Mouse (Mus musculus): Measurements from ENCODE around the gene Cgnl1.

Cgnl1 gene

DNA sequence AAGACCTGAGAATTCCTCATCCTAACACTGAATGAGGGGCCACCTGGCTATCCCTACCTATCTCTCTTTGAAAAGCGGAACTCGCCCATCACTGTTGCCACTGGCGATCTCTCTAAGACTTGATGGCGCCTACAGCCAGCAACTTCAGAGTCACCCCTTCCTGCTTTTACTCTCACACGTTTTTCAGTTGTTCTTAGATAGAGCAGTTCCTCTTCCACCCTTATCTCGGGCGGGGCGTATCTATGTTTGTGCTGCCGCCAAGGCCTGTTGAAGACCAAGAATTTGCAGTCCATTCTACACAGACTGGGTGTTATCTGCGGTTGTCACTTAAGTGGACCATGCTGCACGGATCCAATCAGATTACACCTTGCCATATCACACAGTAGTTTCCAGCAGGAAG lies 62.2 kb downstream of the Cgnl1 start:
- DNase-seq, result no peak

DNA sequence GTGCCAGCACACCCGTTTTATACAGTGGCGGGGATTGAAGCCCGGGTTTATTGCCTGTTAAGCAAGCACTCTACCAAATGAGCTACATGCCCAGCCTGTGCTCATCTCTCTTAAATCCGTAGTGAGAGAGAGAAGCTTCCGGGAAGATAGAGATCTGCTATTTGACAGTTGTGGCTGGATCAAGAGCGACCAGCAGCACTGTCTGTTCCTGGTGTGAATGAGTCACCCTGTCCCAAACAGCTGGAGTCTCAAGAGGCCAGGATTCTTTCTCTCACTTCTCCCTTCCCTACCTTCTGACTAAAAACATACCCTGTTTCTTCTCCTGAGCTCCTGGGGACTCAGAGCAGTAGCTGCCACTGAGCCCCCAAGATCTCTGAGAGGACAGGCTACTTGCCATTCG lies 63.4 kb downstream of the Cgnl1 start:
- DNase-seq, result no peak

DNA sequence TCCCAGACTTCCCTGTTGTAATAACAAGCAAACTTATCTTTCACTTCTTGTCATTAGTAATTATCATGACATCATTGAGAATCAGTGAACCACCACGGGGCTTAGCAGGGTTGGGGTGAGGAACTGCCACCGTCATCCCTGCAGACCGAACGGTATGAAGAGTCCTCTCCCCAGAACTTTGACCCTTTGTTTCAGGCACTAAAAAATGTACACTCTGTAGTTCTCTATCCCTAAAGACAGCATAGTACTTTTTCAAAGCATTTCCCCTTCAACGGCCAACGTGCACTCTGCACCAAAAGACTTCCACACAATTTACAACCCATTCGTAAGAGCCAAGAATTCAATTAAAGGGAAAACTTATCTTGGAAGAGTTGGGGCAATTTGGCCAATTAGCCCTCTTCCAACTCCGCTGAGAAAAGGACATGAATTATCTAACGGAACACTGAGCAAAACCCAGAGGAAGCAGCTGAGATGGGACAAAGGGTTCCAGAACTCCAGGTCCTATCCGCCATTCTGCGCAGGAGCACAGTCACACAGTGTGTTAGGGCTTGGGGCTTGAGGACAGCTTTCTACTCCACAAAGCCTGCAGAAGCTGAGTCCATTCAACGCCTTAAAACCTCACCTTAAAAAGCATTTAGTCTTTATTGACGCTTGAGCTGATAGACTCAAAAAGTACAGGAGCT lies 66.9 kb downstream of the Cgnl1 start:
- DNase-seq, result no peak

DNA sequence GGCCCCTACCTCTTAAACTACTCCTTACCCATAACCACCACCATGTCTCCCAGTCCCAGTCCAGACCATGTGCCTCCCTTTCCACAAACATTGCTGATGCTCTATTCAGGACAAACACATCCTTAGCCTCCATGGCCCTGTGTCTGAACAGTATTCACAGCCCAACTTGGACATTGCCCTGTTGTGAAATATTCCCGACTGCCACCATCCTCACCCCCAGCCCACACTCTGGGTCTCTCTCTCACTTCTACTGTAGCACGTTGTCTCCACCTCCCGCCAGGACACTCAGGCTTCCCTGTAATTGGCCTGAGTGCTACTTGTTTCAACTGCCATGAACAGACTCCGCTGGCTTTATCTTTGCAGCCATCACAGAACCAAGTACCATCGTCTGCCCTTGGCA lies 72.3 kb downstream of the Cgnl1 start:
- DNase-seq, result no peak

DNA sequence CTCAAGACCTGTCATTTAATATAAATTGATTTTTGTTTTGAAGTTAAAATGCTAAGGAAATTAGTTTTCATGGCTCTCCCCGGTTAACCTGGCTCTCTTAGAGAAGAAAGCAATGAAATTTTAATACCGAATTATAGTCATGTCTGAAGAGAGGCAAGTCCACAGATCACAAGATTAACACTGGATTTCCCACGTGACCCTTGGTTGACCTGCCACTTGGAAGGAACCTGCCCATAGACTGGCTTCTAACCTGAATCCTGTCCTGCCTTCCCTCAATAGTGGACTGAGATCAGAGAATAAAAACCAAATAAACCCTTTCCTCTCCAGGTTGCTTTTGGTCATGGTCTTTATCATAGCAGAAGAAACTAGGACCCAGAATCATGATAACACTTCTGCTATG lies 73.3 kb downstream of the Cgnl1 start:
- DNase-seq, result no peak

DNA sequence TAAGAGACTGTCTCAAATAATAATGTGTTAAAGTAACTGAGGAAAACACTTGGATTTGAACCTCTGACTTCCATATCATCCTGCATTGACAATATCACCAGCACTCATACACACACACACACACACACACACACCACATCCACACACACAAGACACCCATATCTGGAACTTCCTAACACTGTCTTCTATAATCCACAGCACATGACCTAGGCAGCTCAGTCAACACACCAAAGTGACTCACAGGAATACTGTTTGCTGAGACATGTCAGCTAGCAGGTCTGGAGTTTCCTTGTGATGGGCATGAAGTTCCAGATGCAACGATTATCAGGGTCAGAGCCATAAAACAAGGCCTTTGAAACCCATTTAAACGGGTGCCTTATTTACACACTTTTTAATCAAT lies 74.2 kb downstream of the Cgnl1 start:
- no peak for DNase-seq

DNA sequence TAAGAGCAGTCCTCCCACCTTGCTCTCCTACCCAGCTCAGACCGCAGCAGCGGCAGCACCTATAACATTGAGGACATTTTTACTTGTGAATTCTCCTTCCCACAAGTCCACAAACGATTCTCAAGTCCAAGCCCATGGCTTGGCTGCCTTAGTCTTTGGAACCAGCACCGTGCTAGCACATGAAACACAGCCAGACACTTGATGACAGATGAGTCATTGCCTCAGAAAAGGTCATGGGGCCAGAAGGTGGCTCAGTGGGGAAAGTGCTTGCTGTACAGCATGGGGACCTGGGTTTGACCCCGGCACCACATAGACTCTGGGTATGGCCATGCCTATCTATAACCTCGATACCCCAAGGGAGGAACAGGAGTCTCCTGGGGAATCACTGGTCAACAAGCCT lies 74.6 kb downstream of the Cgnl1 start:
- DNase-seq, result peak; percentile 15

DNA sequence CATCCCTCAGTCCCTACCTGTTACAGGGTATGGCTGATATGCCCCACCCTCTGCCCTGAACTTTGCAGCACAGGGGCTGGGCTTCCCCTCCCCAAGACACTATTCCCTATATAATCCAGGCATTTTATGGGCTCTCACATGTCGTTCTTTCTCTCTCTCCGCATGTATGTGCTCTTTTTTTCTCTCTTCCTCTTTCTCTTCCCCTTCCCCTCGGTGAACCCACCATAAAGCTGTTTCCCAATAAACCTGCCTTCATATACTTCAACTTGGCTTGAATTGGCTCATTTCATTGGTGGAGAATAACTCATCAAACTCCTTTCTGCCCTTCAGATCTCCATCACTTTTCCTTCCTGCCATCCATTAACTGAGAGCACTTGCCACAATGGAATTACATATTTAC lies 76.3 kb downstream of the Cgnl1 start:
- no peak for DNase-seq

DNA sequence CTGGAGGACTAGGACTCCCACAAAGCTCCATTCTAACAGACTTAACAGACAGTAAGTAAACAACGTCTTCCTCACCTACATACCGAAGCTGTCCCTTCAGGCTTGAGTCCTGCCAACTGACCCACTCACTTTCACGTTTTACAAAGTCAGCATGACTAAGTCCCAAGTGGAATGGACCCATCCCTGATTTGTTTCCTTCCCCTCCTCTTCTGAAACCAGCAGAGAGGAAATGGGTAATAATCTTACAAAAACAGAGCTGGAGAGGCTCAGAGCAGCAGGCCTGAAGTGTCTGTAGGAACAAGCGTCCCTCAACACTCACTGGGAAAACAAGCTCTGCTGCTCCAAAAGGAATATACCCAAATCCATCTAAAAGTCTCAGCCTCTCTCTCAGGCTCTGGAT lies 77.2 kb downstream of the Cgnl1 start:
- no peak for DNase-seq

DNA sequence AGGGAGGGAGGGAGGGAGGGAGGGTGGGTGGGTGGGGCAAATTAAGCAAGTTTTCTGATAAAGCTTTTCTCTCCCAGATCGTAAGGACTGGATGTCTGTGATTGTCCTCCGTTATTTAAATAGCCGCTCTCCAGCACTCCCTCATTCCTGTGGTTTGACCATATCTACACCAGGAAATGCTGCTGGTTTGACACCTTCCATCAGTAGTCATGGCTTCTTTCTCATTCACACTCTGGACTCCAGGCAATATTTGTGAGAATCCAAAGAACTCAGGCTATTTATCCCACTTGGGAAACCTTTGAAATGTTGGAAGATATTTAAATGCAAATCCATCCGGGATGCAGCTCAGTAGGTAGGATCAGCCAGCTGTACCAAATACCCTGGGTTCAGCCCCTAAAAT lies 77.6 kb downstream of the Cgnl1 start:
- no peak for DNase-seq

DNA sequence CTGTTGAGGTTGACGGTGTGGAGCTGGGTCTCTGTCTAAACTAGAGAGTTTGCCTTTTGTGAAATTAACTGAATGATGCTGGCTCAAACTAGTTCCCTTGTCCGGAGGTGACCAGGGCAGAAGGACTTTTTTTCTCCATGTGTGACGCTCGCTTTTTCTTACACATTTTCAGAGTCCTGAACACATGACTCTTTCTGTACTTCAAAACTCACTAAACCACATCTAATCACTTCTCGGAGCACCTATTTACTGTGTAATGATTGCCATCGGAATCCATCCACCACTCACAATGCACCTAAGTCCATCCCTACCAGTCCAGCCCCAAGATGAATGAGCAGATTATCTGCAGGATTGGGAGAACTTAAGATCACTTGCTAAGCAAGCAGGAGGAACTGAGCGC lies 79.2 kb downstream of the Cgnl1 start:
- no peak for DNase-seq

DNA sequence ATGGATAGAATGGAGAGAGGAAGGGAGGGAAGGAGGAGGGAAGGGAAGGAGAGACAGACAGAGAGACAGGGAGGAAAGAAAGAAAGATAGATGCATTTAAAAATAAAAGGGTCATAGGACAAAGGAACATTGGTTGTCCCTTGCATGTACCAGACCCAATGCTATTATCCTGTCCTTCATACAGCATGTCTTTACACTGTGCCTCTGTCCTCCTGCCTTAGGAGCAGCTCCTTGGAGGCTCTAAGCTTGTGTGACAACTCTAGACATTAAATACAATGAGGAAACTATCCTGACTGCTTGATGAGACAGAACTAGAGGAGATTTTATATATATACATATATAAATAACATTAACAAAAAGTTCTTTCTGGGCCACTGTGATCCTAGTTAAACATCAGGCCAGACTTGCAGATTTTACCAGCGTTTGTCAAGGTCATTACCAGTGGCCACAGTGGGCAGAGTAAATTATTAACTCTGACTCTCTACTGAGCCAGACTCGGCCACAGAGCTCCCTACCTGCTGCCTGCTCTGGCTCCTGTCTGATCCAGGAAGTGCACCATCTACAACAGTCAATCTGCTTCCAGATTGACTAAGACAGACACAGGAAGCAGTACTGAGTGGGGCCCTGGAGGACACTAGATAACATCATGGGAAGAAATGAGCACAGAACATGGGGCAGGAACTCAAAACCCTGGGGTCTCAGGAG lies 81.9 kb downstream of the Cgnl1 start:
- DNase-seq, result no peak

DNA sequence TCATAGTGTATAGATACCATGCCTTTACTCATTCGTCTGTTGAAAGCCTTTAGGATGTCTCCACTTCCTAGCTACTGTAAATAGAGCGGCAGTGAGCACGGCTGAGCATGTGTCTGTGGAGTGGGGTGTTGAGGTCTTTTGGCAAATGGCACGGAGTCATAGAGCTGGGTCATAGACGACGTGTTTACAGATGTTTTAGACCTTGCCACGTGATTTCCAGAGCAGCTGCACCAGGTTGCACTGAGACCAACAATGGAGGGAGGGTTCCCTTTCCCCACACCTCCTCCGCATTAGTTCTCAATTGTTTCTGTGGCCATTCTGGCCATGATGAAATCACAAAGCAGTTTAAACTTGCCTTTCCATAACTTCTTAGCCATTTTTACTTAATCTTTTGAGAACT lies 84.9 kb downstream of the Cgnl1 start:
- DNase-seq, result no peak

DNA sequence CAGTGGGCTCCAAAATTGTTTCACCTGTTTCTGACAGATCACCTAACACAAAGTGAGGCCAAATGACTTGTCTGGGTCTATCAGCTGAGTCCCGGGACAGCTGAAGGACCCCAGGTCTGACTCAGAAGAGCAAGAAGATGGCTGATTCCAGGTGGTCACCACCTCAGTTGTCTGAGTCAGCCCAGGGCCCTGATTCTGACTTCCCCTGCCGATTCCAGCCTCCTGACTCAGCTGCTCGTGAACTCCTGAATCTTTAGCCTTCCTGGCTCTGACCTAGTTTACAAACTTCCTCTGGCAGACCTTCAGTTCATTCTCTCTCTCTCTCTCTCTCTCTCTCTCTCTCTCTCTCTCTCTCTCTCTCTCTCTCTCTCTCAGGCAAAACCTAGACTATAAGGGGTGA lies 86.6 kb downstream of the Cgnl1 start:
- no peak for DNase-seq

DNA sequence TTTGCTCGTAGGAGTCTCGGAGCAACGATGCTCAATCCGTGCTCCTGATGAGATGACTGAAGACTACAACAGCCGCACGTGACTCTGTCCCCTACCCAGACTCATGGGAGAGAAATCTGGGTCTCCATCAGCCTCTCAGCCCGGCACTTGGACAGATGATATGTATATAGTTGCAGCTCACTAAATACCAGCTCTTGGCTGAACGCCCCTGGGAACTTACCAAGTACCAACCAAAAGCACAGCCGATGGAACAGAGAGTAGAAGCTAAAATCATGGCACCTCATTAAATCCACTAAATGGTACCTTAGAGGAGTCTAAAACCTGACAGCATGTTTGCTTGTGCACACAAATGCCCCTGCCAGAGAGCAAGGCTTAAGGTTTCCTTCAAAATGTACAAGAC lies 91.0 kb downstream of the Cgnl1 start:
- no peak for DNase-seq

DNA sequence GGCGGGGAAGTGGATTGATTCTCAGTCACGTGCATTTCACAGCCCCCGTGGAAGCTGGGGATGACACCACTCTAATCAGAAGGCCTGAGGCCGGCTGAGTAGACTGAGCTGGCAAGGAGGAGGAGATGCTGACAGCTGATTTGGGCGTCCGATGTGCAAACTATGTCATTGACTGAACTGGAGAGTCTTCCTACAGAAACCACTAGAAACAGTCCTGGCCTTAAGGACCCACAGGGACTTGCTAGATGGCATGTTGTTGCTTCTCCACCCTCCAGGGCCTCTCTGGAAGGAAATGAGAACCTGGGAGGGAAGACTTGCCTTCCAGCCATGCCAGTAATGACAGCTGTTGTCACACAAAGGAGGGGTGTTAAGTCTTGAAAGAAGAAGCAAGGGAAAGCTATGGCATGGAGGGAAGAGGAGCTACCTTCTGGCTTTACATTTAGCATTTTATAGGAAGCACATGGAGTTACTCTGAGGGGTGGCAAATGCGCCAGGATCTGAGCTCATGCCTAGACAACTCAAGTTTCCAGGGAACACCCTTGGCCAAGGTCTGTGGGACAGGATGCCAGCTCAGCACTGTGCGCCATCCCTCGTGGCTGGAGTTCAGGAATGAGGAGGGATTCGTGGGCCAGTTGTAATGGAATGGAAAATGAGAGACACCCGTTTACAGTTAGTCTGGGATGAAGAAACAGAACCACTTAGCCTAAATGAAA lies 92.1 kb downstream of the Cgnl1 start:
- DNase-seq, result peak; percentile 49

DNA sequence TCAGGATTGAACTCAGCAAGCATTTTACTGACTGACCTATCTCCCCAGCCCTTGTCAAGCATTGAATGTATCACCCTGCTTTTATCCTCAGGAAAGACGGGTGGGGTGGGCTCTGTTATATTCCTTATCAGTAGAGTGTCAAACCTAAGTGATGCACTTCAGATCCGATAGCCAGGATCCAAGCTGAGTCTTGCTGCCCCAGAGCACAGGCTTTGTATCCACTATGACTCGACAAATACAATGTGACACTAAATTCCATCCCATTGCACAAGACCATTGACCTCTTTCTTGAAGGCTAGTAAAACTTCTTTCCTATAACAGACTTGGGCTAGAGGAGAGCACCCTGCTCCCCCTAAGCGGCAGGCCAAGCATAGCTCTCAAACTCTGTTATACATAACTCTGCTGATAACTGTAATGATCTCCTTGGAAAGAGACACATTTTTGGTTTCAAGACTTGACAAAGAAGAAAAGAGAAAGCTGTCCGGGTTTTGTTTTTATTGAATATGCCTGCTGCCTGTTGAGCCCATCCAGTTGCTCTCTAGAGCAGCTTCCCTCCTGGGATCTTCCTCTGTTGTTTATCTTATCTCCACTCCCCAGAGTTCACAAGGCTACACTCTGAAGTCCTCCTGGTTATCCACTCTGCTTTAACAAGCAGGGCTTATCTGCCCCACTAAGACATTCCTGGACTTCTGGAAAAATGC lies 94.3 kb downstream of the Cgnl1 start:
- no peak for DNase-seq

DNA sequence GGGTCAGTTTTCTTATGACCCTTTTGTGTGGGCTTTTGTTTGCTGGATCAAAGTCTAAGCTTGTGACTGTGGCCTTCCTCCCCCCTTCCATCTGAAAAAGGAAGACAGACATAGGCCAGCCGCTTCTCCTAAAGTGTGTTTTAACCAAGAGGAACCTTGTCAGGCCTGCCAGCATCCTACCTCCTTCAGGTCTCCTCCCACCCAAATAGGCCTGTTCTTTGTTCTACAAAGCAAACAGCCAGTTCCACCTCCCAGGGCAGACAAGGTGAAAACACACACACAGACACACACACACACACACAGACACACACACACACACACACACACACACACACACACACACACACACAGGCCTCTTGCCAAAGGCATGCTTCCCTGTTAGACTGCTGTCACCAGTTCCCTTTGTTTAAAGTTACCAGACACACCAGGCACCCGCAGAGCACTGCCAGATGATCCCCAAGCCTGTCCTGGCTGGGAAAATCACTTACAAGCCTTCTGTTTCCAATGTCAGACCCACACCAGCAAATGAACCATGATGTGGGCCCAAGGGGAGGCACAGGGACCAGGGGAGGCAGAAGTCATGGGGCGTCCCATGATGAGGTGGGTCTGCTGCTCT lies 95.5 kb downstream of the Cgnl1 start:
- no peak for DNase-seq

DNA sequence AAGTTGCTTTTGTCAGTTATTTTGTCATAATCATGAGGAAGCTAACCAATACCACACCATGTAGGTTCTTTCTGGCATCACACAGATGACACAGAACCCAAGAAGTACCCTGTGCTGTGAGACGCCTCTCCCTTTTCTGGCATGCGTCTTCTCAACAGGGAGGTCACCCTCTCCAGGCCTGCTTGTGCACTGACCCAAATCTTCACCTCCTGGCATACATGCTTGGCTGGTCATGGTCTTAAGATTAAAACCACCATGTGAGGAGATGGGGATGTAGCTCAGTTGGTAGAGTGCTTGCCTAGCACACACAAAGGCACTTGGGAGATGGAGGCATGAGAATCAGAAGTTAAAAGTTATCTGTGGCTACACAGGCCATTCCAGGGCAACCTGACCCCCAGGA lies 96.2 kb downstream of the Cgnl1 start:
- DNase-seq, result no peak

DNA sequence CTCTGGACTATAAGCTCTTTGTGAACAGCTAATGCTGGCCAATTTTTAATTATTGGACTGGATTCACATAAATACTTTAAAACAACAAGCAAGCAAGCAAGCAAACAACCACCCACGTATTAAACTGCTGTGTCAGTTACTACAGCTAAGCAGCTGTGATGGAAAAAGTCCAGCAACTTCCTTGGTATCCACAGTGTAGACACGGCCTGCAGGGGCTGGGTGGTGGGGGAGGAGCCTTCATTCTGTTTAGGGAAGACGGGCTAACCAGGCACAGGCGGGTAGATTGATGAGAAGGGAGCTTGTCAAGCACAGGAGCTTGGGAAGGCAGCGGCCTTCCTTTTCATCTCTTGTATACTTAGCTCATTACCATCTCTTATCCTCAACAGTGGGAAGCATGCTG lies 96.9 kb downstream of the Cgnl1 start:
- no peak for DNase-seq

DNA sequence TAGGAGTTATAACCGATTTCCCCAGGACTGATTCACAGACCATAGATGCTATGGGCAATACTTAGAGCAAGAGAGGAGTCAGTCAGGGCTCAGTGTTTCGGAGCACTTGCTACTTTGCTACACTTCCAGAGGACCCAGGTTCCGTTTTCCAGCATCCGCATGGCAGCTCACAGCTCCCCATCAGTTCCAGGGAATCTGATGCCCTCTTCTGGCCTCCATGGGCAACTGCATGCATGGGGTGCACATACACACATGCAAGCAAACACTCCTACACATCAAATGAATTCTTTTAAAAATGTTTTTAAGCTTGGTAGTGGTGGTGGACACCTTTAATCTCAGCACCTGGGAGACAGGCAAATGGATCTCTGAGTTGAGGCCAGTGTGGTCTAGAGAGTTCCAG lies 98.9 kb downstream of the Cgnl1 start:
- DNase-seq, result no peak

DNA sequence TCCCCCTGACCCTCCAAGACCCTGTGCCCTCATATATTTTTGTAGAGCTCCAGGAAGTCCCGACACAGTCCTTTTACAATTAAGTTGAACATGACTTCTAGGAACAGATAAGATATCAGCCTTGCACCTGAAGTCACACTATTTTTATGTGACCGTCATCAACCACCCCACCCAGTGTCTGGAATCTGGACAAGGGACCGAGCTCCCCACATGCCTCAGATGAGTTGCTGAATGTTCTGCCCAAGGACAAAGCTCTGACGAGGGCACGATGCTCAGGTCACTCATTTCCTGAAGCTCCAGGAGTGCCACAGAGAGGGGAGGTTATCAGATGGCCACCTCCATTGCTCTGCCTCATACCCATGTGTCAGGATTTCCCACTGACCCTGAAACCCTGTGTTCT lies 100.7 kb downstream of the Cgnl1 start:
- DNase-seq, result no peak

DNA sequence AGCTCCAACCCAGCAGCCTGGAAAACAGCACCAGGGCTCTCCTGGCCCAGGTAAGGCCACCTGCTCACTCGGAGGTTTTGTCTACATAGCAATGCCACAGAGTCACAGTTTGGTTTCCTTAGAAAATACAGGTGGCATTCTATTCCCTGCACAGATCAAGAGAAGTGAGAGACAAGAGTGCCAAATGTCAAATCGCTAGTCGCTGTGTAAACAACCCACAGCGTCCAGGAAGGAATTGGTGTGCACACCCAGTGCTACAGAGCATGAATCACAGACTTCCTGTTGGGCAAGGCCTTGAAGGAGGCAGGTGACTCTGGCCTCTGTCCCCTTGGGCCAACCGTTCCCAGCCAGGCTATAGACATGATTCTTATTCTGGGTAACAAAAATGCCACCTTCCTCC lies 103.8 kb downstream of the Cgnl1 start:
- DNase-seq, result peak; percentile 64
